Mouse (Mus musculus) erythroblast, embryonic 14.5 days (primary cell): Measurements from ENCODE around the gene Nkx2-5. TPM values are rescaled to one million over a fixed set of nuclear protein-coding genes. Genes with fewer than 3 reads are reported as not detected.

Experiments
- H3K27me3 ChIP-seq: 2 replicates; pipeline ENCODE4 v1.6.1; 2012; ENCODE audit warnings: inconsistent platforms; ENCODE audit not compliant: control insufficient read depth
- H3K36me3 ChIP-seq: 2 replicates; pipeline ENCODE4 v1.6.1; 2012; ENCODE audit warnings: mild to moderate bottlenecking, inconsistent platforms; ENCODE audit not compliant: control insufficient read depth
- H3K4me1 ChIP-seq: 2 replicates; pipeline ENCODE4 v1.6.1; 2012; ENCODE audit warnings: inconsistent platforms; ENCODE audit not compliant: control insufficient read depth
- H3K4me3 ChIP-seq: replicated peaks from 2 replicates; pipeline ENCODE3; 2012; ENCODE audit warnings: moderate library complexity, mild to moderate bottlenecking, inconsistent platforms
- H3K9me3 ChIP-seq: 2 replicates; pipeline ENCODE4 v1.6.1; 2012; ENCODE audit warnings: low read length, inconsistent platforms, mixed read lengths; ENCODE audit not compliant: control insufficient read depth
- GATA1 ChIP-seq: IDR thresholded peaks from 2 replicates; pipeline ENCODE4 v1.6.1; 2012; ENCODE audit warnings: low read length, inconsistent platforms, mixed read lengths
- TAL1 ChIP-seq: IDR thresholded peaks from 3 replicates; pipeline ENCODE4 v1.6.1; 2012; ENCODE audit warnings: low read length, inconsistent platforms, mixed read lengths
- polyA plus RNA-seq: library from polyadenylated mRNA; stranded (reverse); fragments of >175 nt; gene quantifications from 2 replicates; pipeline ENCODE4 v1.2.3, GENCODE M21; 2012

Nkx2-5 gene
- polyA plus RNA-seq, 1 experiment, result not detected

DNA sequence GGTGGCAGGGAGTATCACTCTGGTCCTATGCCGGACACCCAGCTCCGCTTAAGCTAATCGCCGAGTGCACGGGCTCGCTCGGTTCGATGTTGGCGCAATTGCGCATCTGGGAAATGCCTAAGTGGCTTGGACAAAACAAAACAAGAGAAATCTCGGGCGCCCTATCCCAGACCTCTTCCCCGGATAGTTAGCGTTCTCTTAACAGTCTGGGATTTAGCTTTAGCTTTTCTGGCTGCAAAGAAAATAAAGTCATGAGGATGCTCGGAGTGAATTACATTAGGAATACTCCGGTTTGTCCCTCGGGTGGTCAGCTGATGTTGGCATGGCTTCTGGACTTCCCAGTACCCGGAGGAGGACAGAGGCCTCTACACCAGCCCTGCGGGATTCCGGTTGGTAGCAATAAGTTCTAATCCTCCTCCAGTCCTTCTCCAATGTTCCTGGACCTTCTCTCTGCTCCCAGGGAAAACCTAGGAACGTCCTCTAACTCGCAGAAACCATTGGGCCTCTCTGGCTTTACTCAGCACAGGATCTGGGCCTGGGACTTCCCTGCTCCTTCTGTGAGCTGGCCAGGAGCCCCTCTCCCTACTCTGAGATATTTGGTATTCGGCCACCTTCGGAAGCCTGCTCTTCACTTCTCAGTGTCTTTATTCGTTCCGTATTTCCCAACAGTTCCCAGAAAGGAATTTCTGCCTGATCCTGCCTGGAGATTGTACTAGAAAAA is 4.9 kb downstream of the Nkx2-5 start:
- Histone ChIP-seq H3K4me1 (no peaks in the 10 kb centered on the region), H3K27me3 (peaks cover 100% of the 10 kb centered on the region), H3K36me3 (no peaks in the 10 kb centered on the region), H3K9me3 (peaks cover 7% of the 10 kb centered on the region; the same call in 1 of the 2 replicates), H3K4me3 (no peak overlapping the region)
- TF ChIP-seq TAL1, result no peak
- TF ChIP-seq GATA1, result no peak

DNA sequence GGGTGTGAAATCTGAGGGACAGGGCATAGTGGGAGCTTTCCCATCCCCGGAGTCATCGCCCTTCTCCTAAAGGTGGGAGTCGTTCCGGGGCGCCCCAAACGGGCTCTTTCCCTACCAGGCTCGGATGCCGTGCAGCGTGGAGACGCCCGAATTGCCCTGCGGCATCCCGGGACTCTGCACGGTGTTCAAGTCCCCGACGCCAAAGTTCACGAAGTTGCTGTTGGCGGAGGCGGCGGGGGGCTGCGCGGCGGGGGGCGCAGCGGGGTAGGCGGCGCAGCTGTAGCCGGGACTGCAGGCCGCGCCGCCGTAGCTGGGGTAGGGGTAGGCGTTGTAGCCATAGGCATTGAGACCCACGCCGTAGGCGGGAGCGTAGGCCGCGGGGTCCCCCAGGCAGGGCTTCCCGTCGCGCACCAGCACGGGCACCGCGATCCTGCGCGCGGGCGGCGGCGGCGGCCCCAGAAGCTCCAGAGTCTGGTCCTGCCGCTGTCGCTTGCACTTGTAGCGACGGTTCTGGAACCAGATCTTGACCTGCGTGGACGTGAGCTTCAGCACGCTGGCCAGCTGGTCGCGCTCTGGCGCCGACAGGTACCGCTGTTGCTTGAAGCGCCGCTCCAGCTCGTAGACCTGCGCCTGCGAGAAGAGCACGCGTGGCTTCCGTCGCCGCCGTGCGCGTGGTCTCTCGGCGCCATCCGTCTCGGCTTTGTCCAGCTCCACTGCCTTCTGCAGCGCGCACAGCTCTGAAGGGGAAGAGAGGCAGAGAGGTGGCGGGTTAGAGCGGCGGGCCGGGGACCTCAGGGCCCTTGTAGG is 5.7 kb downstream of the Nkx2-5 start:
- no peaks in the 10 kb centered on the region for H3K4me1 ChIP-seq
- TF ChIP-seq GATA1 (no peak), TAL1 (no peak)
- no peak overlapping the region for H3K4me3 ChIP-seq
- no peaks in the 10 kb centered on the region for H3K36me3 ChIP-seq
- H3K27me3 ChIP-seq, result peaks cover 100% of the 10 kb centered on the region
- H3K9me3 ChIP-seq, result peaks cover 7% of the 10 kb centered on the region; the same call in 1 of the 2 replicates

DNA sequence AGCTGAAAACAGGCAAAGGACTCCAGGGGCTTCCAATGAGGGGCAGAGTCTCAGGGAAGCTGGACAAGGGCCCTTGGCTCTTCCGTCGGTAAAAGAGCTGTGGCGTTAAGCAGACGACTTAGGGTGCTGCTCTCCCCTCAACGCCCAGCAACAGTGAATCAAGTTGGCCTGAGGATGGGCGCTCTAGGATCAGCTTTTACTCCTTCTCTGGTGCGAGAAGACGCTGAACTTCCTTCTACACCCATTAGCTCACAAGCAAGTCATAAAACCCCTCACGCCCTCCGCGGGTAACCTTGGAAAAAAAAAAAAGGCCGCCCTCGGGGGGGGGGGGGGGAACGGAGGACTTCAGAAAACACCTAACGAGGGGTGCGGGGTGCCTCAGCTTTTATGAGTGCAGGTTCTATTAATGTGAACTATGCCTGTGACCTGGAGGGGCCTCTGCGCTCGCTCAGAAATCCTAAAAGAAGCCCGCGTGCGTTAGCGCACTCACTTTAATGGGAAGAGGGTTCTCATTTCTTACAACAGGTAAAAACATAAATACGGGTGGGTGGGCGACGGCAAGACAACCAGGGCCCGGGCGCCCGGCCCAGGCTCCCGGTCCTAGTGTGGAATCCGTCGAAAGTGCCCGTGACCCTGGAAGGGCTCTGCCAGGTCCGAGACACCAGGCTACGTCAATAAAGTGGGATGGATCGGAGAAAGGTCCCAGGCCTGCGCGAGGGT is 6.5 kb downstream of the Nkx2-5 start:
- no peak overlapping the region for H3K4me3 ChIP-seq
- no peaks in the 10 kb centered on the region for H3K36me3 ChIP-seq
- TF ChIP-seq GATA1, result no peak
- TF ChIP-seq TAL1, result no peak
- H3K27me3 ChIP-seq, result peaks cover 99% of the 10 kb centered on the region
- H3K4me1 ChIP-seq, result no peaks in the 10 kb centered on the region
- H3K9me3 ChIP-seq, result peaks cover 7% of the 10 kb centered on the region; the same call in 1 of the 2 replicates

DNA sequence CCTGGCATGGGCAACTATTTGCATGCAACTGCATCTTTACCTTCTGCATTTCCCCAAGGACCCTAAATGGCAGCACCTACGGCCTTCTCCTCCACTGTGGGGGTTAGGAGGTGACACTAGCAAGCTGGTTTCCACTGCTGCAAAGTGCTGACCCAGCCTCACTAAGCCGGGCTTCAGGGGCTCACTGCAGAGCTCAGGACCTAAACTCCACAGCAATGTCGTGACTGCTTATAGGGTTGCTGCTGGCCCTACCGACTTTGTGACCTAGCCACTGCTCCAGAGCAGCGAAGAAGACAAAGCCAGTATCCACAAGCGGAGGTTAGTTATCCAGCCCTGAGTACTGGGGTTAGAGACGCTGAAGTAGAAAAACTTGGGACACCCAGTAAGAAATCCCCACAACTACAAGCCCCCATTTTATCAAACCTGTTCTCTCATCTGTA is 7.2 kb downstream of the Nkx2-5 start:
- H3K4me3 ChIP-seq, result no peak overlapping the region
- no peaks in the 10 kb centered on the region for H3K4me1 ChIP-seq
- H3K36me3 ChIP-seq, result no peaks in the 10 kb centered on the region
- peaks cover 94% of the 10 kb centered on the region for H3K27me3 ChIP-seq
- H3K9me3 ChIP-seq, result peaks cover 7% of the 10 kb centered on the region; the same call in 1 of the 2 replicates
- TF ChIP-seq GATA1 (no peak), TAL1 (no peak)

DNA sequence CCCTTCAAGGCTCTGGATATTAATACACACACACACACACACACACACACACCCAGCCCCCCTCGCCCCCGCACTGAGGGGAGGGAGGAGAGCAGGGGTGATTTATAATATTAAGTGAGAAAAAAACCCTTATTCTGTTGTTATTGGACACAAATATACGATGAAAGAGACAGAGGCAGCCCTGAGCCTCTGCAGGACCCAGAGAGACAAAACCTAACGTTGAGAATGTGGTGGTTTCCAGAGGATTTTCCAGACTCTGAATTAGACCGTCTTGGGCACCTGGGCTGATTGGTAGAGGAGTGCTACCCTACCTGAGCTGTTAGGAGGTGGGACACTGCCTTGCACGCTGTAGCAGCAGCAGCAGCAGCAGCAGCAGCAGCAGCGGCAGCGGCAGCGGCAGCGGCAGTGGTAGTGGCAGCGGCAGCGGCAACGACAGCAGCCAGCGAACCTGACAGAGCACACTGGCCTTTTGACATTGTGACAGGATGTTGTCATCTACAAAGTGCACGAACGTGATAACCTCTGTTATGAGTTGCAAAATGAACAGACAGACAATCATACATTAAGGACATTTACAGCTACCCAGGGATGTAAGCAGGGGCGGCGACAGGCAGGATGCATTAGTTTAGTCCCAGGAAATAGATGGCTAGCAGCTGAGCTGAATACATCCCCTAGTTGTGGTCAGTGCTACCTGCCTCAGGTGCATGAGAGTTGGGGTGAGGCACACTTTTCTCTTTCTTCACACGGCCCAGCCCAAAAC is 7.8 kb downstream of the Nkx2-5 start:
- Histone ChIP-seq H3K4me1 (no peaks in the 10 kb centered on the region), H3K4me3 (no peak overlapping the region), H3K27me3 (peaks cover 88% of the 10 kb centered on the region), H3K9me3 (peaks cover 7% of the 10 kb centered on the region; the same call in 1 of the 2 replicates), H3K36me3 (no peaks in the 10 kb centered on the region)
- TF ChIP-seq TAL1, result no peak
- no peak for TF ChIP-seq GATA1

DNA sequence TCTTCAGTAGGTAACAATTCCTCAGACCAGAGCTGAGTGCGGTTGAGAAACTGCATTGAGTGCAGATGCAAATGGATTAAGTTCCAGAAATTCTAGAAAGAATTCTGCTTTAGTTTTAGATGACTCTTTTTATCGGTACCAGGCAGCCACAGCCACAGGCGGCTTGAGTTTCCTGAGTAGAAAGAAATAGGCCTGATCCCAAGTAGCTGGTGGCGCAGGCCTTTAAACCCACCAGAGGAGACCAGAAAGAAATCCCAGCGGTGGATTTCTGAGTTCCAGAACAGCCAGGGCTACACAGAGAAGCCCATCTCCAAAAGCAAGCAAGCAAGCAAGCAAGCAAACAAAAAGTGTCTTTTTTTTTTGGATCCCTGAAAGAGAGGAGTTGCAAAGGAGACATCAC is 8.4 kb downstream of the Nkx2-5 start:
- TF ChIP-seq TAL1 (no peak), GATA1 (no peak)
- Histone ChIP-seq H3K4me1 (no peaks in the 10 kb centered on the region), H3K27me3 (peaks cover 83% of the 10 kb centered on the region), H3K36me3 (no peaks in the 10 kb centered on the region), H3K9me3 (peaks cover 7% of the 10 kb centered on the region; the same call in 1 of the 2 replicates), H3K4me3 (no peak overlapping the region)

DNA sequence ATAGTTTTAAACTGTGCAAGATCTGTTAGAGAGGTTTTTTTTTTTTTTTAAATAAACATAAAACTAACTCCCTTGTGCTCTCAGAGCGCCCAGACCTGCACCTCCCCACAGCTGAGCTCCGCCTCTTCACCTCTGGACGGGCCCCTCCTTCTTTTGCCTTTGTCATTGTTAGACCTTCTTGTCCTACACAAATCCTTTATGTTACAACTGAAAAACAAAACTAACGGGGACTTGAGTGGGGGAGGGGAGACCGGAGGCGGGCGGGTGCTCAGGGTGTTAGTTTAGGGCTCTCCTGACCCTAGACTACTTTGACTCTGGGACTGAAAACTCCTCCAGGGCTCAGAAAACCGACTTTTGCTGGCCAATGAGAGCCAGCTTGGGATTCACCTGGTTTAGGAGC is 8.9 kb downstream of the Nkx2-5 start:
- H3K4me3 ChIP-seq, result no peak overlapping the region
- H3K36me3 ChIP-seq, result no peaks in the 10 kb centered on the region
- H3K9me3 ChIP-seq, result peaks cover 3% of the 10 kb centered on the region; the same call in 1 of the 2 replicates
- peaks cover 78% of the 10 kb centered on the region for H3K27me3 ChIP-seq
- TF ChIP-seq TAL1 (no peak), GATA1 (no peak)
- H3K4me1 ChIP-seq, result no peaks in the 10 kb centered on the region

DNA sequence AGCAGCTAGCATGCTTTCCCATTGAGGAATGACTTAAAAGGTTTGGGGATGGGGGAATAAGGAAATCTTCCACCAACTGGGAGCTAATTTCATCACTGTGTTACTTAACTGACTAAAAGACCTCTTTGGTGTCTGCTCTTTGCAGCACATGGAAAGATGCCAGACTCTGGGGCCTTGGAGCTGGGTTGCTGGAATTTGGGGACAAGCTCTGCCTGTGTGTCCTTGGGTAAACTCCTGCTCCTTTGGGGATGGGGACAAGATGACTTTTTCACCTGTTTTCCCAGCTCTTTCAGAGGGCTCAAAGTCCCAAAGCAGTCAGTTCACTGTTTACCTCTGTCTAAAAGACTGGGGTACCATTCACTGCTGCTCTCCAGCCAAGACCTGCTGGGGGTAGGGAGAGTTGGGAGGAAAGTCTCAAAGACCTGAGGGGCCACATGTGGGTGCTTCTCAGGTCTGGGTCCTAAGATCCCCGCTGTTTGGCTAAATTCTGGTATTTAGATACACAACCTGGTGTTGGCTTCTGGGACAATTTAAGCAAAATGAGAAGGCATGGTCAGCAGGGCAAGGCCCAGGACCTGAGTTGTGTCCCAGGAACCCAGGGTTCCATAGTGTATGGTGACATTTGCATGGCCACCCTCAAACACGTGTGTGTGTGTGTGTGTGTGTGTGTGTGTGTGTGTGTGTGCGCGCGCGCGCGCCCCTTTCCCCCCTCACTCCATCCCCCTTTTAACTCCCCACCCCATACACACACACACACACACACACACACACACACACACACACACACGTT is 9.6 kb downstream of the Nkx2-5 start:
- Histone ChIP-seq H3K4me3 (no peak overlapping the region), H3K4me1 (no peaks in the 10 kb centered on the region), H3K9me3 (peaks cover 3% of the 10 kb centered on the region; the same call in 1 of the 2 replicates), H3K36me3 (no peaks in the 10 kb centered on the region), H3K27me3 (peaks cover 70% of the 10 kb centered on the region)
- TF ChIP-seq GATA1, result no peak
- no peak for TF ChIP-seq TAL1
